Mouse (Mus musculus) heart, postnatal 14 days (tissue): ENCODE measurements at regions not wholly inside any gene's neighbourhood (a gene's known extent, or its start where the extent isn't known, plus 50 kb on each side); places are given as distances from the start of the nearest gene placed in this dataset.

Experiments used
- DNase-seq, 2 experiments: peaks; one replicate each; pipeline ENCODE4 v3.0.0; 2021 to 2022
- intact Hi-C: fragments of 180-260 bp; cut with DNase I; formaldehyde crosslinking; loops from one replicate; pipeline ENCODE4 v1.15.1; 2025

DNA sequence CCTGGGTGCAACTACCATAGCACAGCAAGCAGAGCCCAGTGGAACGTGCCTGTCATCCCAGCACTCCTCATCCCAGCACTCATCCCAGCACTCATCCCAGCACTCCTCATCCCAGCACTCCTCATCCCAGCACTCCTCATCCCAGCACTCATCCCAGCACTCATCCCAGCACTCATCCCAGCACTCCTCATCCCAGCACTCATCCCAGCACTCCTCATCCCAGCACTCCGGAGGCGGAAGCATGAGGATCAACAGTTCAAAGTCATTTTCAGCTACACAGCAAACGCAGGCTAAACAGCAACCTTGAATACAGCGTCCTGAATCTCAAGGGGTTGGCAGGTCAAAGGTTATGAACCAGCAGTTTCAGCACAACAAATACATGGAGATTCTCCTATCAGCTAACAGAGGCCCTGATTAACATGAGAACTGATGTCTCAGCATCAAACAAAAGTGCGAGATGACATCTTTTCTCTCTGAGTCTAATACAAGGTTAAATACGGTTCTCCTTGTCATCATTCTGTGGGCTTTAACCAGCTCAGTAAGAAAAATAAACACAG is 211.8 kb downstream of the Pdcd6ip start:
- no peak for DNase-seq
- intact Hi-C loops: no loop called here

DNA sequence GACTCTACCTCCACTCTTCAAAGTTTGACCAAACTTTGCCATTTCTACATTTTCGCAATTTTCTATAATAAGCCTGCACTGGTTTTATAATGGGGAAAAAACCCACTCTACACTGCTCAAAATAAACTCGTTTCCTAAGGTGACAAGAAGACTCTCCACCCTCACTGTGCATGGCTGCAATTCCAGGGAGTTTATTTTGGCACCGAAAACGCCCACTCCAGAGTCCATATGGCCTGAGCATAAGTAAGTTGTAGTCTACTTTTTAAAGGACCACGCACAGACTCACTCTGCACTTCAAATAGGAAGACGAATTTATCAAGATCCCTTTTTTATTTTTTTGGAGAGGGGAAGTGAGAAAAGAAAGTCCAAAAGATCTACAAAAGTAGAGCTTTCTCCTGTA is 219.4 kb downstream of the Pdcd6ip start:
- intact Hi-C loops: no loop called here
- DNase-seq: no peak

DNA sequence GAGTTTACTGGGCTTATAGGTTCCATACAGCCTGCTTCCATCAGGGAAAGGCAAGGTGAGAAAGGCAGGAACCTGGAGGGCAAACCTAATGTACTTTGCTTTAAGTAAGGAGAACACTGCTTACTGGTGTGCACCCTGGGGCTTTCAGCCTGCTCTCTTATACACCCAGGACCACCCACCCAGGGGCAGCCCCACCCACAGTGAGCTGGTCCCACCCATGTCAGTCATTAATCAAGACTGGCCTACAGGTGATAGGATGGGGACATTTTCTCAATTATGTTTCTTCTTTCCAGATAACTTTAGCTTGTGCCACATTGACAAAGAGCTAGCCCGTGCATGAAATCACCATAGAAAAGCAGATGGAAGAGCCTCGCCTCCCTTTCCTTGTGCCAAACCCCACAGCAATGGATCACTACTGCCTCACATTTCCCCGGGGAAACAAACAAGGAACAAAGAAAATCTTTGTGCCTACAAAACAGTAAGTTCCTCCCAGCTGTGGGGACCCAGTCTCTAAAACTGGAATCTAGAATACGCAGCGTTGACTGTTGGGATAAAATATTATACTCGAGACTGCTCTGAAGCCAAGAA is 221.5 kb downstream of the Pdcd6ip start:
- DNase-seq: no peak
- intact Hi-C loops: no loop called here

DNA sequence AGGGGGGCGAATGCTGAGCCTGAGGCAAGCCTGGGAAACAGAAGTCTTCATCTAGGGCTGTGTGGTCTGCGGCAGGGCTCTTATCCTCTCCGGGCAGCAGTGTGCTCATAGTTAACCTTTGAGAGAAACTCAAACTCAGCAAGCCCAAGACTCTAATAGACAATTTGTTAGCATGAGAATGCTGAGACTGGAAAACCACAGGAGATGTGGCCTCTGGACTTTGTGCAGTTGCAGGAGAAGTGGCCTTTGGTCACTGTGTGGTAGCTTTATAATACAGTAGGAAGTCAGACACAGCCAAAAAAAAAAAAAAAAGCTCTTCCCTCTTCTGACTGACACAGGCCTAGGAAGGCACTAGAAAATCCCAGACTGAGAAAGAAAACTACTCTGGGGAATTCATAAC is 228.2 kb downstream of the Pdcd6ip start:
- intact Hi-C loops: no loop called here
- DNase-seq: no peak

DNA sequence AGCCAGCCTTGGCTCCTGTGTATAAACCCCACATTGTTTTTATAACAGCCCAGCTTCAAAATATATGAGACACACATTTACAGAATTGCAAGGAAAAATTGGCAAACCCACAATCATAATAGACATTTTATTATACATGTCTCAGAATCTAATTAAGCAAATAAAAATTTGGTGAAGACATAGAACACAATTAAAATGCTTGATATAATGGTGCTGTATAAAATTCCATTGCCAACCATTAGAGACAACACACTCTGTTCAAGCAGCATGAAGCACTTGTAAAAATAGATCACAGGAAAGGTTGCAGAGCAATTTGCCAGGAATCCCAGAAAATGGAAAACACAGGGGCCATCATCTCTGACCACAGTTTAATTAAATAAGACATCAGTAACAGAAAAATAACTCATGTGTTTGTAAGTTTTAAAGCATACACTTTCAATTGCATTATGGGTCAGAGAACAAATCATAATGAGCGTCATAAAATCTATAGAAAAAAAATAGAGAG is 229.2 kb downstream of the Pdcd6ip start:
- intact Hi-C loops: no loop called here
- DNase-seq: no peak

DNA sequence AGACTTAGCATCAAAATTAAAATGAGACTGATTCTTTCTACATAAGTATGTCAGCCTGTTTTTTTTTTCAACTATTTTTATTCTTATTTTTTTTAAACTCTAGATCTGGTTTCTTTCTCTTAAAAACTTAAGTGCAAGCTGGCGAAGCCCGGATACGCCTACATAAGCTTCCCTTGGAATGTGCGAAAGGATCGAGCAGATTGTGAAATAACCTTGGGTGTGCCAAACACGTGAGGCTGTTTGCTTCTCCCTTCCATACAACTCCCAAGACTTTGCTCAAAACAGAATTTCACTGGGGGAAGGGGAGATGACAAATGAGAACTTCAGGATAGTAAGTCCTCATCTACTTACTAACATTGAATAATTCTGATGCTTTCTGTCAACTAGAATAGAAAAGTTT is 236.3 kb downstream of the Pdcd6ip start:
- no peak for DNase-seq

DNA sequence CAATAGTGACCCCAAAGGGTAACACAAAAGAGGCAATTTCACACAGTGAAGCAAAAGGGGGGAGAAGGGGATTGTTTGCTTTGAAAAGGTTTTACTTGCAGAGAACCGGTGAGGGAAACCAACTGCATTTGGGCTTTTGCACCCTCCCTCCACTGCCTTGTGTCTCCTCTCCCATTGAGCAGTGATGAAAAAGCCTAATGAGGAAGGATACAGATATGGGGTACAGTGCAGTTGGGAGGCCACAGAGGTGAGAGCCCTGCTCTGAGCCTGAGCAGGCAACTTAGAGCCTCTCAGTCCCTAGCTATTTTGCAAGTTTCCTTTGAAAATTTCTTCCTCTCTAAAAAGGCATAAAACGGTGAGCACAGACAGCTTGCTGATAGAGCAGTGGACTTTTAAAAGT is 245.2 kb downstream of the Pdcd6ip start:
- intact Hi-C loops: no loop called here
- DNase-seq: no peak

More for the DNA sequence above, 236.3 kb downstream of the Pdcd6ip start:
- intact Hi-C loops: no loop called here

DNA sequence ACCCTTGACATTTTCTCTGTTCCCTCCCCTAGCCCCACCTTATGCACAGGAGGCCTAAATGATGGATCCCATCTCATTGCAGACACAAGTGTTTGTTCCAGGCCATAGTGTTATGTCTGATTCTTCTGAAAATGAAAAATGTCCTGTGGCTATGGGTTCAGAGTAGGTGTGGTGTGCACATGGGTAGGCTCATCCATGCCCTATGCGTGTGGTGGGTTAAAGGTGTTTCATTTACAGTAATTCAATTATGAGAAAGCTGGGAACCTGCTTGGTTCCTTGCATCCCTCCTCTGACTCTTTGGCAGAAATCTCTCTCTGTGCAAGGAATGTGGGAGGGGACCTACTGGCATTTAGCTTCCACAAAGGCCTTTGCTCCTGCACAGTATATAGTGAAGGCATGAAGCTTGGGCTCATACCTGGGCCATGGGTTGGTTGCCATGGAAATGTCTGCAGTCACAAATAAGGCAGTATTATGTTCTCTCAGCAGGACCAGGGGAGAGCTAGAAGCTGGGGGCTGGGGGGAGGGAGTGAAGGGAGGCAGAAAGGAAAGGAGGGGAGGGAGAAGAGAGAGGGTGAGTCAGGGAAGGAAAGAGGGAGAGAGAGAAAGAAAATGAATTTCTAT is 245.7 kb downstream of the Pdcd6ip start:
- DNase-seq: no peak
- intact Hi-C loops: no loop called here

DNA sequence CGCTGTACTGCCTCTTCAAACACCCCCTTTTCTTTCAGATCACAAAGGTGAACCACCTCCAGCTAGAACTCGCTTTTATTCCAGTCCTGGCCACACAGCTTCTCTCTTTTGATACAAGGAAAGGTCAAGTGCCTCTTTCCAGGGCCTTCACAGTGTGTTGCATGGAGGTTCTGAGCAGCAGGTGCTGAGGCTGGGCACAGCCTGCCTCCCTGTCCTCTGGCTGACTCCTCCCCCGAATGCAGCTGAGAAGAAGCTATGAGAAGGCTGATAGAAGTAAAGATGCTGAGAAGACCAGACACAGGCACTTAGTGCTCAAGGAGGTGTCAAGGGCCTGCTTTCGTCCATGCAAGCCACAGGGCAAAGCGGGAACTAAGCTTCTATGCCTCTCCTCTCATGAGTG is 248.2 kb downstream of the Pdcd6ip start:
- DNase-seq: no peak
- intact Hi-C loops: no loop called here

DNA sequence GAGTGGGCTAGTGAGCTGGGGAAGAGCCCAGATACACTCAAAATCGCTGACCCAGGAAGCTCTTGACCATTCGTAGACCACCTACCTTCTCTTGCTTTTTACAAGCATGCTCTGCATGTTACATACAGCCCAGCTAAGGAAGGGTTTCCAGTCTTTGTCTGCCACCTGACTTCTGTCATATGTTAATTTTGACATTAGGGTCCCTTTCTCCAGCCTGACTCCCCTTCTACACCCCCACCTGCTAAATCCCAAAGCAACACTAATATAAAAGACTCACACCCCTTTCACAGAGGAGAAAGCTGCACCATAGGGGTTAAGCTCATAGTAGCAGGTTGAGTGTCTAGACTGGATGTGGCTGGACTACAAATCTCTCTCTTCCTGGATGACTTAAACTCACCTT is 248.8 kb downstream of the Pdcd6ip start:
- no peak for DNase-seq
- intact Hi-C loops: no loop called here

DNA sequence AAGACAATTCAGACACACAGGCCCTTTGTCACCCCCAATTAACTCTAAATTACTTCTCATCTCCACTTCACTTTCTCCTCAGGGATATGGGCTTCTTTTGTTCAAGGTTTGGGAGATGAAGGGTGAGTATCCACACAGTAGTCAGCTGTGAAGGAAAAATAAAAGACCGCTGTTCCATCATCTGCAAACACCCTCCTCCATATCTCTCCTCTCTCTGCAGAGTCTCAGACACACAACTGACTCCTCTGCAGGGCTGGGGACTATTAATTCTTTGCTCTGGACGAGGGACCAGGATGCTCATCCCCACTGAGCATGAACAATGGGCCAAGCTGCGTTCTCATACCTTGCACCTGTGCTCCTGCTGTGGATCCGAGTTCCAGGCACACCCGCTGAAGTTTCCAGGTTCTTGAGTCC is 249.3 kb downstream of the Pdcd6ip start:
- intact Hi-C loops: no loop called here
- no peak for DNase-seq

DNA sequence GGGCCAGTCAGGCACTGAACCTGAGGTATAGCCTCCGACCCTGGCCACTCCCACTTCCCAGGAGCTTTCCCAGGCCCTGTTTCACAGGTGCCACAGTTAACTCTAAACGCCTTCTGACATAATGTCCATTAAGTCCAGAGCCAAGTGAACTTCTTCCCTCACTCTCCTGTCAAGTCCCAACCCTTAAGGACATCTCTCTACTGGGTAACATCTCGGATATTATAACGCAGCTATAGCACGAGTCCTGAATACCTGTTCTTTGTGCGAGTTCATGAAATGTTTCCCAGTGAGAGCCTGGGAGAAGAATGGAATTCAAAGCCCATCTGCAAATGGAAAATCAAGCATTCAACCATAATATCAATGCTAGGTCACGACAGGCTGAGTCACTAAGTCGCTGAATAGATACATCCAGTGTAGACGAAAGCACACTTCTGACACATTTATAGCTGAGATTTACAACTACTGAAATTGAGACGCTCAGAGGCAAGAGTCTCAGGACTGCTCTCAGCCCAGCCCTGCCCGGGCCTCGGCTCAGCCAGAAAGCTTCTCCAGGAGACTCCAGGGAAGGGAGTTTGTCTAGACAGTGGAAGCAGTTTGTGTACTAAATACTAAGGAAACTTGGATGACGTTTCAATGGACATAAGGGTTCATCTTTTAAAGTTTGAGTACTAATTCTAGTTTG is 250.7 kb downstream of the Pdcd6ip start:
- intact Hi-C loops: no loop called here
- no peak for DNase-seq

DNA sequence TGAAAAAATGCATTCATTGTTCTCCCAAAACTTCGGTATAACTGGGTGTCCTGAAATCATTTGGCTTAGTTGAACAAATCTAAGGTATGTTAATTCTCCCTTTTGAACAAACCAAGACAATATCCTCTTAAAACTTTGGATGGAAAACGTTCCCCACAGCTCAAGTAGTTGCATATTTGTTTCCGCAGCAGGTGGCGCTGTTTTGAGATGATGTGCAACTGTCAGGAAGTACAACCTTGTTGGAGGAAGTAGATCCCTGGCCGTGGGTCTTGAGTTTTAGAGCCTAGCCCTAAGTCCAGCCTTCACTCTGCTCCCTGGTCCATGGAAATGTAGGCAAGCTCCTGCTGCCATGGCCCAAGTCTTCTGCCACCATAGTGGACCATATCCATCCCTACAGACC is 252.5 kb downstream of the Pdcd6ip start:
- DNase-seq: peak in 1 of 2 experiments; percentile 5

DNA sequence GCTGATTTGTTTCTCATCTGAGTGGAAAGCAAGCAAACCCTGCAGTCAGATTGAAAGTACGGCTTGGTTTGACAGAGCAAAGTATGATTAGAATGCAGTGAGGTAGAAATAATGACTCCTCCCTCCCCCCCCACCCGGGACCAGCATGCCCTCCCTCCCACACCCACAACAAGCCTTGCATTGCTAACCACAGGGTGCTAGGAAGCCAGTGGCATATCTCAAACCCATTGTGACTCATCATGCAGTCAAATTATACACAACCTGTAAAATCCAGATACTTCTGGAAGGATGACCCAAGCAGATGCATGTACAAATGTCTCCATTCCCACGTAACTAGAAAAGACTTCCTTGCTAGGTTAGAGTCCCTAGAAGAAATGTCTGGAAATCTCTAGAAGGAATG is 254.8 kb downstream of the Pdcd6ip start:
- intact Hi-C loops: no loop called here
- no peak for DNase-seq

More for the DNA sequence above, 252.5 kb downstream of the Pdcd6ip start:
- intact Hi-C loops: no loop called here

DNA sequence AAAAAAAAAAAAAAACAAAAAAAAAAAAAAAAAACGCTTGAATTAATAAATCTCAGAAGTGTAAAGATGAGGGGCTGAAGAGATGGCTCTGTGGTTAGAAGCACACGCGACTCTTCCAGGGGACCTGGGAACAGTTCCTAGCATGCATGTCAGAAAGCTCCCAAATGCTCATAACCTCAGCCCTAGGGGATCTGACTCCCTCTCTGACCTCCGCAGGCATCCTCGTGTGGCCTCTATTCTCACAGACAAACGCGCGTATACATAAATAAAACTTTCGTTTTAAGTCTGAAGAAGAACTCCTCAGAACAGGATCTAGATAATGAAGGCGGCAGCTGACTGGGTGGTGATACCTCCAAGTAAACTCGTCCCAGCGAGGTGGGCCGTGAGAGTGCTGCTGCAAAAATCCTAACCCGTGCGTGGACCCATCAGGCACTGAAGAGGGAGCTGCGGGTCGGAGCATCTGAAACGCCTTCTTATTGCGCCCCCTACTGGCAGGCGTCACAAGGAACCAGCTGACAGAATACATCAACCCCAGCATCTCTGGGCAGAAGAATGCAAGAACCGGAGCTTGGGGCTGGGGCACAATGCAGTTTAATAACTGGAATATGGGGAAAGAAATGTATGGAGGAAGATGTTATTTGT is 266.2 kb downstream of the Pdcd6ip start:
- peak; percentile 74 to 81 for DNase-seq
- intact Hi-C loops: loop anchor here (10.0 kb wide), 1 partner anchor 193 kb away; no protein-coding TSS in a partner anchor

DNA sequence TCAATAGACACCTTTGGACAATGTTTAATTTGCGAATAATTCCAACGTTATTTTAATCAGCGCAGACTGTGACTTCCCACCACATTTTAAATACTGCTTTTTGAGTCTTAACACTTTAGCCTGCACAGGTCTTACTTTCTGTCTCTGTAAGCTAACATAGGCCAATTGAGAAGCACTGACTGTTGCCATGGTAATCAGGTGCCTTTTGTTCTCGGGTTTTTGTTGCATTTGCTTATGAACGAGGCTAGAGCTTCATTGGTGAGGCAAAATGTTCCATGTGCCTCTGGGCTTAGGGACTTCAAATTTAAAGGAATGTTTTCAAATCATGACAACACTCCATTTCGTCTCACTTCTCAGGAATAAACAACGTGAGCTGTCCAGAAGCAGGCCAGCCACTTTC is 269.7 kb downstream of the Pdcd6ip start:
- intact Hi-C loops: no loop called here
- no peak for DNase-seq

DNA sequence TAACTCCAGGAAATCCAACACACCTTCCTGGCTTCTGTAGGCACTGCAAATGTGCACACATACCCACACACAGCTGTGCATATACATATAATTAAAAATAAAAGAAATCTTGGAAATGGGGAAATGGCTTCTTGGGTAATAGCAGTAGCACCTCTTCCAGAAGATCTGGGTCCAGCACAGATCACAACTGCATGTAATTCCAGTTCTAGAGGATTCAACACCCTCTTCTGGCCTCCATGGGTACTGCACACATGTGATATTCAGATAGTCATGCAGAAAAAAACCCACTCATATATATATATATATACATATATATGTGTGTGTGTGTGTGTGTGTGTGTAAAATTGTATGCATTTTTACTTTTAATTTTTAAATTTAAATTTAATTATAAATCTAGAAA is 272.1 kb downstream of the Pdcd6ip start:
- DNase-seq: no peak
- intact Hi-C loops: no loop called here

DNA sequence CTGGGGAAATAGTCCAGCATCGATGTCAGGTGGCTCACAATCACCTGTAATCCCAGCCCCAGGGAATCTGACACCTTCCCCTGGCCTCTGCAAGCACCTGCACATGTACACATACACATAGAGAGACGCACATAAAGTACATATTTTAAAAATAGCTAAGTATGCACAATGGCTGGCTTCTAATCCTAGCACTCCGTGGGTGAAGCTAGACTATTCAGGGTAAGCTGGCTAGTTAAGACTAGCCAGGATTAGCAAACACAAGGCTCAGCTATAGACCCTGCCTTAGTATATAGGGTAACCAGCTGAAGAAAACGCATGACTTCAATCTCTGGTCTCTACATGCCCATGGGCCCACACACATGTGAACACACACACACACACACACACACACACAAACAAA is 274.6 kb downstream of the Pdcd6ip start:
- no peak for DNase-seq
- intact Hi-C loops: no loop called here

DNA sequence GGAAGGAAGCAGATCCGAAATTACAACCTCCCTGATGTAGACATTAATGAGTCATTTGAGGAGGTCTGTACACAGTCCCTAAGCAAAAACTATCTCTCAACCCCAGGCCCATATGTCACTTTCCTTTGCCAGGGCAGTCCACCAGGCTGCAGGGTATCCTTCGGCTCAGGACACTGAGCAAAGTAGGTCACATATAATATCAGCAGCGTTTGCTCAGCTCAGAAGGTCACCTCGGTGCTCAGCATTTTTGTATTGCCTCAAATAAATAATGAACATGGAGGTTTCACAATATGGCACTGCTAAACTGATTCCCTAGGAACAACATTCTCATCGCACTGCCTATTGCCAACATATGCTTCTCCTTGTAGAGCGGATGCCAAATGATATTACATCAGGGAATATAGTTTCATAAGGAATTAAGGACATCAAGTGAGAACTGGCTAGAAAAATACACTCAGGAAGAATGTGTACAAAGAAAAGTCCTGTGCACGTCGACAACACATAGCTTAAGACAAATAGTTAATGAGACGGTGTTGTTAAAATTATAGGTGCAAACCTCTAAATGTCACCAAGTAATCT is 275.4 kb downstream of the Pdcd6ip start:
- intact Hi-C loops: no loop called here
- DNase-seq: no peak

DNA sequence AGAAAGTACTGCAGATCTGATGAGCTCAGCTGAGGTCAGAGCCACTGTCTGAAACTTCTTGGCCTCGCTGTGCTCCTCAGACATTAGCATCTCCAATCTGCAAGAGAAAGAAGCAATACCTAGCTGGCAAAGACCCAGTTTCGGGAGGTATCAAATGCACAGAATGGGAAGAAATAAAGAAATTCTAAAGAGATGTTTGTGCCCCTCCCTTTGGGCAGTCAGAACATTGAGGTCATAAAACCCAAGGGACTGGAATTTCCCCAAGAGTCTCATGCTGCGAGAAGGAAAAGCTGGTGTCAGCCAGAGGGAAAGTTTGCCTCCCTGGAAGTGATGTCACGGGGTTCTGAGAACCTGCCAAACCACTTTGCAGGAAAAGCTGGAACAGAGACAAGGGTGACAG is 277.6 kb downstream of the Pdcd6ip start:
- intact Hi-C loops: no loop called here
- DNase-seq: no peak

DNA sequence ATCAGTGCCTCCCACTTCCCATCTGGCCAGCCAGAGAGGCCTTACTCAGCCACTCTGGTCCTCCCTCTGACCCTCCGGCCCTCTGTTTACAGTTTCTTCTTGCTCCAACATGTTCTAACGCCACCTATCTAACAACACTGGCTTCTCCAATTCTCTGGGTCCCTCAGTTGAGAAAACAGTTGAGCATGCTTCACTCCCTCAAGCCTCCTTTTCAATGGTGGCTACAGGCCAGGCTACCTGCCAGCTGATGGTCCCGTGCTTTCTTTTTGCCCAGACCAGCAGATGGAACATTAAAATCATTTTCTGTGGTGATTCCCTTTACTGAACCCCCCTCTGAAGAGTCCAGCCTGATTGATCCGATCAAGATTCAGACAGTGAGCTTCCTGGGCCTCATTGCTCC is 280.8 kb downstream of the Pdcd6ip start:
- no peak for DNase-seq
- intact Hi-C loops: no loop called here
